Mouse (Mus musculus): ENCODE measurements at regions not wholly inside any gene's neighbourhood (a gene's known extent, or its start where the extent isn't known, plus 50 kb on each side); places are given as distances from the start of the nearest gene placed in this dataset.

DNA sequence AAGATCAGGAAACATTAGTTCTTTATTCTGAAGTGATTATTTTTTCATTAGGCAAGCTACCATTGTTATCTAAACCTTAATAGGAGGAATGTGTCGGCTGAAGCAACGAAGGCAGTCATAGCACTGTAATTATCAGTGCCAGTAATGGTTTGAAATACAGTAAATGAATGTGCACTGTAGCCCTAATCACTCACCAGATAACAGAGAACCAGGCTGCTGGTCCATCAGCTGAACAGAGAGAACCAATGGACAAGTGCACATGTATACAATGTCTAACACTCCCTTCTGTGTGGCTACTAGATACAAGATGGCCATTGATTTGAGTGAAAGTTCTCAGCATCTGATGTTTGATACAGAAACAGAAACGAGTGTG lies 294.6 kb upstream of the Ano5 start:
- H3K36me3 ChIP-seq (ENCODE audit: control insufficient read depth, insufficient read depth, low read length), result no peaks in the 10 kb centered on the region
- no peak overlapping the region for H3K9ac ChIP-seq (ENCODE audit: low read depth, low read length)
- no peaks in the 10 kb centered on the region for H3K9me3 ChIP-seq (replicated peaks; ENCODE audit: control insufficient read depth, low read length, poor library complexity, severe bottlenecking)
- no peak overlapping the region for H3K4me3 ChIP-seq (ENCODE audit: low read depth, low read length)
- no peak overlapping the region for H3K4me2 ChIP-seq (ENCODE audit: low read length)
- H3K27ac ChIP-seq (ENCODE audit: low read length), result no peak overlapping the region
- no peaks in the 10 kb centered on the region for H3K27me3 ChIP-seq (ENCODE audit: control insufficient read depth, insufficient read depth, low read depth, low read length)
- no peak for ATAC-seq
- 78% methylated on average over 3 of the region's 3 CpGs for WGBS
- H3K4me1 ChIP-seq (ENCODE audit: control insufficient read depth, insufficient read depth, low read length), result 0 out of 2 replicates have a peak, but pooled peaks cover 2% of the 10 kb centered on the region

GRCm38 (mm10) chr7:51221351-51221750 lies 289.5 kb upstream of the Ano5 start:
- no peaks in the 10 kb centered on the region for H3K36me3 ChIP-seq (ENCODE audit: control insufficient read depth, insufficient read depth, low read length)
- no peak for ATAC-seq
- WGBS, result 89% methylated on average over 4 of the region's 4 CpGs
- no peaks in the 10 kb centered on the region for H3K27me3 ChIP-seq (ENCODE audit: control insufficient read depth, insufficient read depth, low read depth, low read length)
- H3K9ac ChIP-seq (ENCODE audit: low read depth, low read length), result no peak overlapping the region
- no peak overlapping the region for H3K27ac ChIP-seq (ENCODE audit: low read length)
- H3K9me3 ChIP-seq (replicated peaks; ENCODE audit: control insufficient read depth, low read length, poor library complexity, severe bottlenecking), result no peaks in the 10 kb centered on the region
- no peak overlapping the region for H3K4me3 ChIP-seq (ENCODE audit: low read depth, low read length)
- no peaks in the 10 kb centered on the region for H3K4me1 ChIP-seq (ENCODE audit: control insufficient read depth, insufficient read depth, low read length)
- H3K4me2 ChIP-seq (ENCODE audit: low read length), result no peak overlapping the region

DNA sequence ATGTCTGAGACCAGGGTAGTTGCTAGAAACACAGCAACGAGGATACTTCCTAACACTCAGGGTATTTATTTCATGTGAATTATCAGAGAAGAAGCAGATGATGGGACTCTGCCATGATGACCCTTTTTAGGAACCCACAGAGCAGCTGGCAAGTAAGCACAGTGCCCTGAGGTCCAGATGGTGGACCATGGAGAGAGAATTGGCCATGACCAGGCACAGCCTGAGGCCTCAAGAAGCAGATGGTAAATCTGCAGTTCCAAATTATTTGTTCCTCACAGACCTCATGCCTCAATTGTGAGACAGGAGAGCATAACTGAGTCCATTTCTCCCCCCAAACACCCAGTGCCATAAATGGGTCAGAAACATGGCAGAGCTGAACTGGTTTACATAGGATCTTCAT lies 289.0 kb upstream of the Ano5 start:
- ATAC-seq, result no peak
- no peak overlapping the region for H3K27ac ChIP-seq (ENCODE audit: low read length)
- 83% methylated on average over 1 of the region's 1 CpGs for WGBS

DNA sequence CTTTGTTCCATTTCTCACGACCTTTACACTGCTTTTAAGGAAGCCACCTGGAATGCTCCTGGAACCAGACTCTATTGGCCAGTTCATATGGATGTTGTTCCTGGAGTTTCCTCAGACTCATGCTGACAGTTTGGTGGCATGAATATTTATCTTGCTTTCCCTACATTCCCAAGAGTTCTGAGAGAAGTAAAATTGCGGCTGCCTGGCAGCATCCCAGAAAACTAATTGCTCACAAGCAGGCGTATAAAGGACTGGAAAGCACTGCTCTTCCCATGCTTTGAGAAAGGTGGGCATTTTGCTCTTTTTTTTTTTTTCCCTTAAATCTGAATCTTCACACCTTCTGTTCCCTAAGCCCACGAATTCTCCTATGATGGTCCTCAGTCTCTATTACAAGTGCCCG lies 283.7 kb upstream of the Ano5 start:
- Histone ChIP-seq H3K4me2 (ENCODE audit: low read length) (no peak overlapping the region), H3K9ac (ENCODE audit: low read depth, low read length) (no peak overlapping the region), H3K27ac (ENCODE audit: low read length) (no peak overlapping the region), H3K4me3 (ENCODE audit: low read depth, low read length) (no peak overlapping the region), H3K36me3 (ENCODE audit: control insufficient read depth, insufficient read depth, low read length) (no peaks in the 10 kb centered on the region), H3K4me1 (ENCODE audit: control insufficient read depth, insufficient read depth, low read length) (no peaks in the 10 kb centered on the region), H3K27me3 (ENCODE audit: control insufficient read depth, insufficient read depth, low read depth, low read length) (no peaks in the 10 kb centered on the region), H3K9me3 (replicated peaks; ENCODE audit: control insufficient read depth, low read length, poor library complexity, severe bottlenecking) (no peaks in the 10 kb centered on the region)
- 67% methylated on average over 5 of the region's 5 CpGs for WGBS
- ATAC-seq, result no peak

More for the DNA sequence above, 289.0 kb upstream of the Ano5 start:
- no peak overlapping the region for H3K4me2 ChIP-seq (ENCODE audit: low read length)
- no peak overlapping the region for H3K9ac ChIP-seq (ENCODE audit: low read depth, low read length)
- no peaks in the 10 kb centered on the region for H3K27me3 ChIP-seq (ENCODE audit: control insufficient read depth, insufficient read depth, low read depth, low read length)
- no peaks in the 10 kb centered on the region for H3K36me3 ChIP-seq (ENCODE audit: control insufficient read depth, insufficient read depth, low read length)
- no peaks in the 10 kb centered on the region for H3K9me3 ChIP-seq (replicated peaks; ENCODE audit: control insufficient read depth, low read length, poor library complexity, severe bottlenecking)
- no peak overlapping the region for H3K4me3 ChIP-seq (ENCODE audit: low read depth, low read length)
- H3K4me1 ChIP-seq (ENCODE audit: control insufficient read depth, insufficient read depth, low read length), result no peaks in the 10 kb centered on the region

- H3K4me3 ChIP-seq (ENCODE audit: low read depth, low read length), result no peak overlapping the region
- ATAC-seq, result no peak
- no peaks in the 10 kb centered on the region for H3K4me1 ChIP-seq (ENCODE audit: control insufficient read depth, insufficient read depth, low read length)
- no peak overlapping the region for H3K27ac ChIP-seq (ENCODE audit: low read length)
- no peaks in the 10 kb centered on the region for H3K36me3 ChIP-seq (ENCODE audit: control insufficient read depth, insufficient read depth, low read length)
- H3K27me3 ChIP-seq (ENCODE audit: control insufficient read depth, insufficient read depth, low read depth, low read length), result no peaks in the 10 kb centered on the region
- WGBS, result 80% methylated on average over 4 of the region's 4 CpGs
- no peaks in the 10 kb centered on the region for H3K9me3 ChIP-seq (replicated peaks; ENCODE audit: control insufficient read depth, low read length, poor library complexity, severe bottlenecking)
- H3K9ac ChIP-seq (ENCODE audit: low read depth, low read length), result no peak overlapping the region
- no peak overlapping the region for H3K4me2 ChIP-seq (ENCODE audit: low read length)
Observed at GRCm38 (mm10) chr7:51234616-51235015, 276.2 kb upstream of the Ano5 start.

GRCm38 (mm10) chr7:51247695-51248094 lies 263.1 kb upstream of the Ano5 start:
- no peaks in the 10 kb centered on the region for H3K36me3 ChIP-seq (ENCODE audit: control insufficient read depth, insufficient read depth, low read length)
- WGBS, result 85% methylated on average over 2 of the region's 2 CpGs
- H3K9me3 ChIP-seq (replicated peaks; ENCODE audit: control insufficient read depth, low read length, poor library complexity, severe bottlenecking), result no peaks in the 10 kb centered on the region
- no peak overlapping the region for H3K27ac ChIP-seq (ENCODE audit: low read length)
- H3K4me2 ChIP-seq (ENCODE audit: low read length), result no peak overlapping the region
- no peak overlapping the region for H3K9ac ChIP-seq (ENCODE audit: low read depth, low read length)
- H3K4me3 ChIP-seq (ENCODE audit: low read depth, low read length), result no peak overlapping the region
- no peak for ATAC-seq
- H3K4me1 ChIP-seq (ENCODE audit: control insufficient read depth, insufficient read depth, low read length), result no peaks in the 10 kb centered on the region
- H3K27me3 ChIP-seq (ENCODE audit: control insufficient read depth, insufficient read depth, low read depth, low read length), result no peaks in the 10 kb centered on the region

GRCm38 (mm10) chr7:51254461-51254860 lies 256.4 kb upstream of the Ano5 start:
- no peak overlapping the region for H3K27ac ChIP-seq (ENCODE audit: low read length)
- no peak overlapping the region for H3K4me3 ChIP-seq (ENCODE audit: low read depth, low read length)
- no peaks in the 10 kb centered on the region for H3K36me3 ChIP-seq (ENCODE audit: control insufficient read depth, insufficient read depth, low read length)
- H3K4me1 ChIP-seq (ENCODE audit: control insufficient read depth, insufficient read depth, low read length), result no peaks in the 10 kb centered on the region
- no peak overlapping the region for H3K9ac ChIP-seq (ENCODE audit: low read depth, low read length)
- no peak overlapping the region for H3K4me2 ChIP-seq (ENCODE audit: low read length)
- H3K9me3 ChIP-seq (replicated peaks; ENCODE audit: control insufficient read depth, low read length, poor library complexity, severe bottlenecking), result no peaks in the 10 kb centered on the region
- H3K27me3 ChIP-seq (ENCODE audit: control insufficient read depth, insufficient read depth, low read depth, low read length), result no peaks in the 10 kb centered on the region
- WGBS, result 43% methylated on average over 2 of the region's 2 CpGs
- ATAC-seq, result no peak

DNA sequence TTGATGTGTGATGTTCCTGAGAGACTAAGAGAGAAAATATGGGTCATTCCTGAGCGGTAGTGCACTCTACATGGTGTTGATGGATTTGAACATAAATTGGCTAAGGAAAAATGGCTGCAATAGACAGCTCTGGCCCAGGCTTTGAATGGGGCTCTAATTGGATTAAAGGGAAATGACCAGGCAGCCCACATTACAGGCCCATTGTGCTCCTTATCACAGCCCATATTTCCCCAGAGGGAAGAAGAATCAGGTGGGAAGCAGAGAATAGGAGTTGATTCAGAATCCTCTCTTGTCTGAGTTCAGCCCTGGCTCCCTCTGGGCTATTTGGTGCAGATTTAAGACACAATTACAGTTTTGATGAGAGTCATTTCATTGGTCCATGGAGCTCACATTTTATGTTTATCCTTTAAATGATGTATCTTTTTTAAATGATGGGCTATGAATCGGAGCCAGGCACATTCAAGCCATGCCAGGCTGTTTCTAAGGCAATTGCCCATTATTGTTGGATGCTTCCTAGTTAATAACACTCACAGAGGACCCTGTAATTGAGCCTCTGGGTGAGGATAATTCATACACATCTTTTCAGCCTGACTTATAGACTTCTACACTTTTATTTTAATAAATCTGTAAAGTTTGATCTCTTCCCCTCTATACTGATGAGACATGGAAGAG lies 251.5 kb upstream of the Ano5 start:
- no peak overlapping the region for H3K27ac ChIP-seq (ENCODE audit: low read length)
- ATAC-seq, result no peak

DNA sequence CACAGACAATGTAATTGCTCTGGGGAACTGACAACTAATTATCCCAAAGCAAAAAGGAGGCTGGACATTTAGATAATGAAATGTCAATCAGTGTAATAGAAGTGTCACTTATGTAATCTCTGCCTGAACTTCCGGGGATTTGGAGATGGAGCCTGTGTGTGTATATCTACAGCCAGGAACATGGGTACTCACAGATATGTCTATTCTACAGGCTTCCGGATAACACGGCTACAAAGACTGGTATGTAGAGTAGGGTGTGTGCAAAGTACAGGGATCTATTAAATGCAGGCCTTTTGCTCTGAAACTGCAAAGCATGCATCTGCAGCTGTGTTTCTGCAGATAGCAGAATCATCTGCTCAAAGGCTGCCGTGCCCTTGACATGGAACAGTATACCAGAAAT lies 246.7 kb upstream of the Ano5 start:
- ATAC-seq, result no peak
- Histone ChIP-seq H3K4me3 (ENCODE audit: low read depth, low read length) (no peak overlapping the region), H3K9me3 (replicated peaks; ENCODE audit: control insufficient read depth, low read length, poor library complexity, severe bottlenecking) (no peaks in the 10 kb centered on the region), H3K4me2 (ENCODE audit: low read length) (no peak overlapping the region), H3K27me3 (ENCODE audit: control insufficient read depth, insufficient read depth, low read depth, low read length) (no peaks in the 10 kb centered on the region), H3K4me1 (ENCODE audit: control insufficient read depth, insufficient read depth, low read length) (no peaks in the 10 kb centered on the region), H3K36me3 (ENCODE audit: control insufficient read depth, insufficient read depth, low read length) (no peaks in the 10 kb centered on the region), H3K9ac (ENCODE audit: low read depth, low read length) (no peak overlapping the region), H3K27ac (ENCODE audit: low read length) (no peak overlapping the region)
- WGBS, result 53% methylated on average over 4 of the region's 4 CpGs

More for the DNA sequence above, 251.5 kb upstream of the Ano5 start:
- Histone ChIP-seq H3K4me3 (ENCODE audit: low read depth, low read length) (no peak overlapping the region), H3K36me3 (ENCODE audit: control insufficient read depth, insufficient read depth, low read length) (no peaks in the 10 kb centered on the region), H3K4me2 (ENCODE audit: low read length) (no peak overlapping the region), H3K9me3 (replicated peaks; ENCODE audit: control insufficient read depth, low read length, poor library complexity, severe bottlenecking) (no peaks in the 10 kb centered on the region), H3K4me1 (ENCODE audit: control insufficient read depth, insufficient read depth, low read length) (no peaks in the 10 kb centered on the region), H3K9ac (ENCODE audit: low read depth, low read length) (no peak overlapping the region), H3K27me3 (ENCODE audit: control insufficient read depth, insufficient read depth, low read depth, low read length) (no peaks in the 10 kb centered on the region)
- WGBS, result 49% methylated on average over 2 of the region's 2 CpGs

All from midbrain, embryonic 16.5 days (tissue).